Mouse (Mus musculus) hindbrain, postnatal 0 days (tissue): ENCODE measurements at regions not wholly inside any gene's neighbourhood (a gene's known extent, or its start where the extent isn't known, plus 50 kb on each side); places are given as distances from the start of the nearest gene placed in this dataset.

ENCODE experiments used
- ATAC-seq: fragments of 200-750 bp; cut with Nextera tagmentation; 2 replicates; pipeline ENCODE4 v1.8.0; 2017; ENCODE audit warnings: mild to moderate bottlenecking, moderate TSS enrichment, moderate library complexity
- DNase-seq: peaks from one replicate; pipeline ENCODE4 v3.0.0-alpha.2; 2015; ENCODE audit warnings: low spot score
- H3K27ac ChIP-seq: fragments of 300-500 bp; sonication (generic); 2 replicates; pipeline ENCODE4 v1.5.1; 2014; ENCODE audit warnings: mild to moderate bottlenecking
- H3K27me3 ChIP-seq: fragments of 300-500 bp; sonication (generic); 2 replicates; pipeline ENCODE4 v1.6.1; 2014; ENCODE audit warnings: low read length, mixed read lengths; ENCODE audit not compliant: insufficient read depth
- H3K36me3 ChIP-seq: fragments of 300-500 bp; sonication (generic); 2 replicates; pipeline ENCODE4 v1.6.1; 2014; ENCODE audit warnings: low read length, mixed read lengths; ENCODE audit not compliant: insufficient read depth
- H3K4me1 ChIP-seq: fragments of 300-500 bp; sonication (generic); 2 replicates; pipeline ENCODE4 v1.6.1; 2014; ENCODE audit warnings: antibody characterized with exemption, low read length, mixed read lengths; ENCODE audit not compliant: insufficient read depth
- H3K4me2 ChIP-seq: fragments of 300-500 bp; sonication (generic); 2 replicates; pipeline ENCODE4 v1.6.1; 2014; ENCODE audit warnings: low read depth, mild to moderate bottlenecking, low read length, moderate library complexity, mixed read lengths
- H3K4me3 ChIP-seq: fragments of 300-500 bp; sonication (generic); 2 replicates; pipeline ENCODE4 v1.5.1; 2014; ENCODE audit warnings: low read length
- H3K9ac ChIP-seq: fragments of 300-500 bp; sonication (generic); replicated peaks from 2 replicates; pipeline ENCODE4 v1.6.1; 2014; ENCODE audit warnings: mild to moderate bottlenecking, low read length, moderate library complexity, mixed read lengths
- H3K9me3 ChIP-seq: fragments of 300-500 bp; sonication (generic); 2 replicates; pipeline ENCODE4 v1.6.1; 2016; ENCODE audit warnings: low read length, mixed read lengths
- CTCF ChIP-seq: IDR thresholded peaks from 2 replicates; pipeline ENCODE4 v1.5.1; 2016; ENCODE audit warnings: antibody characterized with exemption, control low read depth, low read depth
- WGBS: fragments of 180-500 bp; shearing (Covaris S2); extraction: QIAGEN DNeasy Blood & Tissue Kit; methylation state at CpG from one replicate; pipeline ENCODE4 v1.1.7; 2014; 5-methylcytosine and 5-hydroxymethylcytosine counted together

GRCm38 (mm10) chr9:60991509-60991908, 197.2 kb downstream of the Uaca start:
- ATAC-seq (no peak), DNase-seq (no peak)
- Histone ChIP-seq H3K27me3 (no peaks in the 10 kb centered on the region), H3K27ac (no peak overlapping the region), H3K4me3 (no peak overlapping the region), H3K9me3 (no peaks in the 10 kb centered on the region), H3K4me1 (no peaks in the 10 kb centered on the region), H3K9ac (no peak overlapping the region), H3K4me2 (no peak overlapping the region), H3K36me3 (no peaks in the 10 kb centered on the region)
- WGBS: 80% methylated on average over 5 of the region's 5 CpGs
- no peak for TF ChIP-seq CTCF

- Histone ChIP-seq H3K27me3 (no peaks in the 10 kb centered on the region), H3K4me1 (no peaks in the 10 kb centered on the region), H3K9me3 (no peaks in the 10 kb centered on the region), H3K4me2 (no peak overlapping the region), H3K4me3 (no peak overlapping the region), H3K27ac (no peak overlapping the region), H3K9ac (no peak overlapping the region), H3K36me3 (no peaks in the 10 kb centered on the region)
- ATAC-seq (no peak), DNase-seq (no peak)
- TF ChIP-seq CTCF: no peak
- WGBS: 74% methylated on average over 8 of the region's 8 CpGs
Observed at GRCm38 (mm10) chr9:60993661-60994060, 199.3 kb downstream of the Uaca start.

- Histone ChIP-seq H3K9me3 (no peaks in the 10 kb centered on the region), H3K27me3 (no peaks in the 10 kb centered on the region), H3K9ac (no peak overlapping the region), H3K36me3 (no peaks in the 10 kb centered on the region), H3K27ac (no peak overlapping the region), H3K4me3 (no peak overlapping the region), H3K4me1 (no peaks in the 10 kb centered on the region), H3K4me2 (no peak overlapping the region)
- DNase-seq (no peak), ATAC-seq (no peak)
- no peak for TF ChIP-seq CTCF
- WGBS: 68% methylated on average over 6 of the region's 6 CpGs
Observed at GRCm38 (mm10) chr9:60995096-60995495, 200.8 kb downstream of the Uaca start.

GRCm38 (mm10) chr9:60998086-60998785, 203.9 kb downstream of the Uaca start:
- no peaks in the 10 kb centered on the region for H3K4me1 ChIP-seq
- DNase-seq: peak; percentile 54
- H3K27ac ChIP-seq: no peak overlapping the region
- 0 out of 2 replicates have a peak, but pooled peaks have one; percentile 38 for ATAC-seq
- no peaks in the 10 kb centered on the region for H3K36me3 ChIP-seq
- H3K4me3 ChIP-seq: no peak overlapping the region
- WGBS: 84% methylated on average over 3 of the region's 3 CpGs
- no peak overlapping the region for H3K9ac ChIP-seq
- no peak overlapping the region for H3K4me2 ChIP-seq
- TF ChIP-seq CTCF: peak; percentile 68
- H3K27me3 ChIP-seq: no peaks in the 10 kb centered on the region
- no peaks in the 10 kb centered on the region for H3K9me3 ChIP-seq

- Histone ChIP-seq H3K27ac (no peak overlapping the region), H3K9me3 (no peaks in the 10 kb centered on the region), H3K27me3 (no peaks in the 10 kb centered on the region), H3K4me1 (no peaks in the 10 kb centered on the region), H3K4me2 (no peak overlapping the region), H3K36me3 (no peaks in the 10 kb centered on the region), H3K9ac (no peak overlapping the region), H3K4me3 (no peak overlapping the region)
- WGBS: 41% methylated on average over 6 of the region's 6 CpGs
- ATAC-seq (no peak), DNase-seq (no peak)
- peak; percentile 54 for TF ChIP-seq CTCF
Observed at GRCm38 (mm10) chr9:60999001-60999529, 204.7 kb downstream of the Uaca start.

- Histone ChIP-seq H3K9me3 (no peaks in the 10 kb centered on the region), H3K36me3 (no peaks in the 10 kb centered on the region), H3K27ac (no peak overlapping the region), H3K9ac (no peak overlapping the region), H3K27me3 (no peaks in the 10 kb centered on the region), H3K4me1 (no peaks in the 10 kb centered on the region), H3K4me3 (no peak overlapping the region), H3K4me2 (no peak overlapping the region)
- ATAC-seq (no peak), DNase-seq (no peak)
- 83% methylated on average over 11 of the region's 11 CpGs for WGBS
- no peak for TF ChIP-seq CTCF
Observed at GRCm38 (mm10) chr9:61000232-61000631, 205.9 kb downstream of the Uaca start.

- DNase-seq (no peak), ATAC-seq (no peak)
- TF ChIP-seq CTCF: no peak
- Histone ChIP-seq H3K9ac (no peak overlapping the region), H3K27me3 (no peaks in the 10 kb centered on the region), H3K27ac (no peak overlapping the region), H3K9me3 (no peaks in the 10 kb centered on the region), H3K4me2 (no peak overlapping the region), H3K36me3 (no peaks in the 10 kb centered on the region), H3K4me1 (no peaks in the 10 kb centered on the region), H3K4me3 (no peak overlapping the region)
- WGBS: 85% methylated on average over 5 of the region's 5 CpGs
Observed at GRCm38 (mm10) chr9:61002572-61002971, 208.2 kb downstream of the Uaca start.
